Mouse (Mus musculus) E14TG2a.4 (cell line): Measurements from ENCODE around the gene Shtn1.

Experiments
- H3K27me3 ChIP-seq: 2 replicates; pipeline ENCODE4 v1.6.1; 2014; ENCODE audit warnings: low read length, control low read depth; ENCODE audit not compliant: insufficient read depth
- H3K36me3 ChIP-seq: 2 replicates; pipeline ENCODE4 v1.6.1; 2014; ENCODE audit warnings: low read length, control low read depth; ENCODE audit not compliant: insufficient read depth
- H3K4me1 ChIP-seq: replicated peaks from 2 replicates; pipeline ENCODE4 v1.6.1; 2014; ENCODE audit warnings: low read depth, low read length, control low read depth
- H3K4me3 ChIP-seq: replicated peaks from 2 replicates; pipeline ENCODE4 v1.5.1; 2014; ENCODE audit warnings: mild to moderate bottlenecking, low read length
- H3K9me3 ChIP-seq: 2 replicates; pipeline ENCODE4 v1.6.1; 2014; ENCODE audit warnings: low read length, control low read depth
- CTCF ChIP-seq: conservative IDR thresholded peaks from 2 replicates; pipeline ENCODE4 v1.5.1; 2014; ENCODE audit warnings: low read length
- NANOG ChIP-seq: IDR thresholded peaks from 2 replicates; pipeline ENCODE4 v1.6.1; 2014; ENCODE audit warnings: borderline replicate concordance, low read length, mixed read lengths
- POU5F1 ChIP-seq: IDR thresholded peaks from 2 replicates; pipeline ENCODE4 v1.6.1; 2014; ENCODE audit warnings: low read length, borderline replicate concordance

Shtn1 gene

GRCm38 (mm10) chr19:58933062-58933461 lies 142.8 kb downstream of the Shtn1 start:
- Histone ChIP-seq H3K4me3 (0 out of 2 replicates have a peak overlapping the region, but pooled peaks have one; percentile 10), H3K9me3 (no peaks in the 10 kb centered on the region), H3K36me3 (no peaks in the 10 kb centered on the region; the same call in 1 of the 2 replicates), H3K4me1 (peaks cover 50% of the 10 kb centered on the region), H3K27me3 (no peaks in the 10 kb centered on the region)
- TF ChIP-seq NANOG, result no peak
- no peak for TF ChIP-seq POU5F1
- TF ChIP-seq CTCF, result no peak

GRCm38 (mm10) chr19:58931081-58931800 lies 144.7 kb downstream of the Shtn1 start:
- Histone ChIP-seq H3K4me3 (peak overlapping the region; percentile 32), H3K27me3 (no peaks in the 10 kb centered on the region), H3K4me1 (peaks cover 44% of the 10 kb centered on the region), H3K36me3 (no peaks in the 10 kb centered on the region; the same call in 1 of the 2 replicates), H3K9me3 (no peaks in the 10 kb centered on the region)
- TF ChIP-seq CTCF (no peak), NANOG (no peak), POU5F1 (no peak)
